Mouse (Mus musculus) liver, adult (tissue): Measurements from ENCODE around the gene Mief2.

ENCODE experiments used
- GATA4 ChIP-seq: IDR thresholded peaks from 2 replicates; pipeline ENCODE4 v1.6.1; 2014; ENCODE audit warnings: mild to moderate bottlenecking, low read length; ENCODE audit not compliant: insufficient replicate concordance

The Mief2 gene

DNA sequence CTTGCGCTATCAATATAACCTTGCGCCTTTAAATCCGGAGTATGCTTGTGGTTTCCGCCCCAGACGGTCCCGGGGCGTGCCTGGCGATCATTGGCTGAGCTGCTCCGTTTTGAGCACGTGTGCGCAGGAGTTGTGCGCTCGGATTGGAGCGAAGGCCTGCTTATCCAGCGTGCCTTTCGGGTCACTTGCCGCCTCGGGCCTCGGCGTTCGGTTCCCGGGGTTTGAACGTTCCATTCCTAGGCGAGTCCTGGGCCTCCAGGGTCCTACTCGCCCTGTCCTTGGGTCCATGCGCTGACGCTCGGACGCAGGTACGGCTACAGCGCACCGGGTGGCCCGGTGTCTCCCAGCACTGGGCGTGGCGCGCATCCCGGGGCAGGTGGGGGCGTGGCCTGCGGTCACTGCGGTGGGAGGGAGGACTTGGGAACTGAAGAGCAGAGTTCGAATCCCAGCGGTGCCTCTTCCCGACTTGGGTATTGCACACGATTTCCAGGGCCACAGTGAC, at the start of gene Mief2:
Mief2 (plus strand) TSS at position 139 of the 502 bp plus-strand sequence.
- TF ChIP-seq GATA4 = peak; percentile 69; the same call in 1 of the 2 replicates

DNA sequence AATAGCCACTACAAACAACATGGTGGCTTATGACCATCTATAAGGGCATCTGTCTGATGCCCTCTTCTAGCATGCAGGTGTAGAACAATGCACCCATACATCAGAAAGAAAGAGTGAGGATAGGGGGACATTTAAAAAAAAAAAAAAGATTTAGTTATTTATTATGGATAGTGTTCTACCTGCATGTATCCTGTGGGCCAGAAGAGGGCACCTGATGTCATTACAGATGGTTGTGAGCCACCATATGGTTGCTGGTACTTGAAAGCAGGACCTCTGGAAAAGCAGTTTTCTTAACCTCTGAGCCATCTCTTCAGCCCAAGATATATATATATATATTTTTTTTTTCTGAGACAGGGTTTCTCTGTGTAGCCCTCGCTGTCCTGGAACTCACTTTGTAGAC, 32.0 kb upstream of the Mief2 start:
- no peak for TF ChIP-seq GATA4

DNA sequence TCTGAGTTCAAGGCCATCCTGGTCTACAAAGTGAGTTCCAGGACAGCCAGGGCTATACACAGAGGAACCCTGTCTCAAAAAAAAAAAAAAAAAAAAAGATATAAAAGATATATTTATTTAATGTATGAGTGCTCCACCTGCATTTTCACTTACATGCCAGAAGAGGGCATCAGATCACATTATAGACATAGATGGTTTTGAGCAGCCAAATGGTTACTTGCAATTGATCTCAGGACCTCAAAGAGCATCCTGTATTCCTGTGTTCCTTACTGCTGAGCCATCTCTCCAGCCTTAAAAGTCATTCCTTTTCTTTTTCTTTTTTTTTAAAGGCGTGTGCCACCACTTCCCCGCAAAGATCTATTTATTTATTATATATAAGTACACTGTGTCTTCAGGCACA, 30.6 kb upstream of the Mief2 start:
- TF ChIP-seq GATA4 = no peak

DNA sequence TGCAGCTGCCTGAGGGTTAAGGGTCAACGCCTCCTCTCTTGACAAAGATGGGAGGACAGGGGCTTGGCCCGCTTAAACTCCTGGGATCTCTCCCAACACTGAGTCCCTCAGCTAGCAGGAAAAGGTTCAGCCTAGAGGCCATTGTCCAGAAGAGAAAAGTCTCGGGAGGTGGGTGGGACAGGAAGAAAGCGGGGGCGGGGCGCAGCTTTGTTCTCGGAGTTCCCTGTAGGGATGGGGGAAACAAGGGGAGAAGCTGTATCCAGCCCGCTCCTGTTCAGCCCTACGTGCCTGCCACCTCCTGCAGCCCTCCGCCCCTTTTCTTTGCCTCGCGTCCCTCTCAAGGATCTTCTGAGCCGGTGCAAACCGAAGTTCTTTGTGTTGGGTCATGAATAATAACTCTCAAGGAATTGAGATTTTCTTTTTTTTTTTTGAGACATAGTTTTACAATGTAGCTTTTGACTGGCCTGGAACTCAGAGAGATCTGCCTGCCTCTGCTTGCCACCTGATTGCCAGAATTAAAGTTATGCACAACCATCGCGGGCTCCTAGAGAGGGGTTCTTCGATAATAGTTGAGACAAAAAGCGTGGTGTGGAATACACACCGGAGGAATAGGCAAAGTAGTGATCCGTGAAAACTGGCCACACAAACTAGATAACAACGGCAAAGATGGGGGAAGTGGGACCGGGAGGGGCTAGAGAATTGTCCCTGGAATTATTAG, 29.2 kb upstream of the Mief2 start:
- TF ChIP-seq GATA4 = no peak

DNA sequence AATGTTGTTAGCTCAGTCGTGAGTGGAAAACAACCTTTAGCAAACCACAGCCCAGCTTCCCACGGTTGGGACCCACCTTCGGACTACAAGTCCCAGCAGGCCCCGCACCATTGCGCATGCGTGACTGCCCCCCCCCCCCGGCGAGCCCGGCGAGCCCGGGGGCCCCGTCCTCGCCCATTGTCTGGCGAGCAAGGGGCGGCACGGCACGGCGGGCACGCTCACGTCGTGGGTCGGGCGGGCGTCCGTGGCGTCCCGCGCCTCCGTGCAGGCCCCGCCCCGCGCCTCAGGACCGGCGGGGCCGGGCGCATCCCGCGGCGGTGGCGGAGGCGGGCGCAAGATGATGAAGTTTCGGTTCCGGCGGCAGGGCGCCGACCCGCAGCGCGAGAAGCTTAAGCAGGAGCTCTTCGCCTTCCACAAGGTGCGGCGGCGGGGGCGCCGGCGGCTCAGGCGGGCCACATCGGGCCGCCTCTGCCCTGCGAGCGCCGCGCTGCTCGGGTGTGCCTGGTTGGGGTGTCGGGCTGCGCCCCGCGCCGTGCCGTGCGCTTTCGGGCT, 28.6 kb upstream of the Mief2 start, which contains the start of gene Llgl1:
Llgl1 (plus strand) TSS at position 200 of the 552 bp plus-strand sequence.
- TF ChIP-seq GATA4 = no peak

DNA sequence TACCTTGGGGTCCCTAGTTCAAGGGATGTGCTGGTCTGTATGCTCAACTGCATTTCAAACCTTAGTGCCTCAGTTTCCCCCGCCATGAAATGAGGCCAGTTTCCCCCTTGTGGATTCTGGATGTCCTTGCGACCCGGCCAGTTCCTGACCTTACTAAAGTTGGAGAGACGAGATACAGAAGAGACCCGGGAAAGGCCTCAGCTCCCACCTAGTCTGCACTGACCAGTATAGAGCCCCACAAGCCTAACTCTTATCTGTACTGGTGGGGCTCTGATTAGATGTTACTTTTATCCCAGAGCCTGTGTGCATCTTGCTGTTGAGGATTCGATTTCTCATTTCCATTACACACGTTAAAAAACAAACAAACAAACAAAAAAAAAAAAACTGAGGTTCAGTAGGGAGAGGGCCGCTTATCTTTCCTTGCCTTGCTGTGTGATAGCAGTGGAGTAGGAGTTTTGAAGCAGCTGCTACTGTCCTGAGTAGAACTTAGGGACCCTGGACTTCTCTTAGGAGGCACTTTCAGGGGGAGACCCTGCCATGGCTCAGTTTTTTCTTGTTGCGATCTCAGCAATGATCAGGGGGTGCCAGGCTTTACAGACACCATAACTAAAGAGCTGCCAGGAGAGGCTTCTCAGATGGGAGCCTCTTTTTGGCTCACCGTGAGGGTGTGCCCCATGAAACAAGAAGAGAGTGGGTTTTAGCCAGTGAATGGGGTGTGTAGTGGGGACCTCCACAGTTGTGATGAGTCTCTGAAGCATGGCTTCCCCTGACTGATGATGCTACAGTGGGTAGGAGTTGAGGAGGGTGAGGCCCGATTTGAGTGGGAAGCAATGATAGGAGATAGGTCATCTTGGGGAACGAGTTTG, 27.6 kb upstream of the Mief2 start:
- no peak for TF ChIP-seq GATA4

DNA sequence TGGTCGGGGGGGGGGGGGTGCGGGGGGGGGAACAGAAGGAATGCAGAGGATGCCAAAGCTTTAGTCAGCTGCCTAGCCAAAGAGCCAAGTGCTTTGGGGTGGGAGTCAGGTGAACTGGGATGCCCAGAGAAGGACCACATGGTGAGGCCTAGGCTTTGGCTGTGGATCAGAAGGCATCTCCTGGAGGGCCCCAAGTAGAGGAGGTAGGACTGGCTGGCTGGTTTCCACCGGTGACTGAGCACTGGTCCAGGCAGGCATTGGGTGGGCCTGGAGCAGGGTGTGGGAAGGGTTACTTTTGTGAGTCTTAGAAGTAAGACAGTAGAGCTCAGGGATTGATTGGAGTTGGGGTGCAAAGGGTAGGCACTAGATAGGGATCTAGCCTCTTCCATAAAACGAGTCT, 26.6 kb upstream of the Mief2 start:
- TF ChIP-seq GATA4 = no peak

DNA sequence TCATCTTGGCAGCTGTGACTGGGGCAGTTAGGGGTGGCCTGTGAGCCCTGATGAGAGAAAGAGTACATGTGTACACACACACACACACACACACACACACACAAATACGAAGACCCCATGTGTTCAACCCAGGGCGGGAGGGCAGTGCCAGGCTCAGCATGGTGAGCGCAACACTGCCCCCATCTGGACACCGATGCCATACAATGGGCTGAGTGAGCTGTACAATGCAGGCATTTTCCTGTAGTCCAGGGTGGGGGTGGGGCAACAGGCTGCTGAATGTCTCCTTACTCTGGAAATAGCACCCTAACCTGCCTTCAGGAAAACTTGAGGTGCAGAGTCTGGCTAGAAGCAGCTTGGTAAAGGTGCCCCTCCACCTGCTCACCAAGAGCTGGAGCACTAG, 25.1 kb upstream of the Mief2 start:
- no peak for TF ChIP-seq GATA4

DNA sequence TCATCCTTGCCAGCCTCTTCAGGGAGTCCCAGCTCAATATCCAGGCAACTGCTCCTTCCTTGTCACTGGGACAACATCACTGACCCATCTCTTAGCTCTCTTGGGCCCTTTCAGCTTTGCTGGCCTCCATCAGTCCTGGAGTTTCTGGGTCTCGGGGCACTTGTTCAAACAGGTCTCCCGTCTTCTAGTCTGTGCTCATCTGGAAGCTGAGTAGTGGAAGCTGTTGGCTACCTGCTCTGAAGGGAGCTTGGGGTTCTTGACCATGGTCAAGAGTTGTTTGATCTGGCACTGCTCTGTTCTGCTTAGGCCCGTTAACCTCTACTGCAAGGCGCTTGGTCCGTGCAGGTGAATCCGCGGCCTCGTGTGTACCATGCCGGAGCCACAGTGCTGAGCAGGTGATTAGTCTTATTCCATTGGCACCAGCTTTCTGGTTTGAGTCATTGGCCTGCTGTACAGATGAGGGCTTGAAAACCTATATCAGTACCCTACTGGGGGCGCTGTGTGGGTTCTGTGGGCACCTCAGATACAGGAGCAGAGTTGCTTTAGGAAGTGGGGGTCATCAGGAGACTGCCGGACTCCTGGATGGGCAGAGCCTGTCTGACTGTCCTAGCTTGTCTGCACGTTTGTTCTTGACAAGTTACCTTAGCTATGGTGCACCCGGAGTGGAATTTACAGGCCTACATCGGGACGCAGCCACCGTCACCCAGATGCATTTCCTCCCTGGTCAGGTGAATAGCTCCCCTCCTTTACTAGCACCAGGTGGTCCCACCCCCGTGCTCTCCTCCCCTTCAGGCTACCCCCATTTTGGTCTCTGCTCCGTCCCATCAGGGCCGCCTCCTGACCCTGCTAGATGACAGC, 23.9 kb upstream of the Mief2 start:
- TF ChIP-seq GATA4 = no peak

DNA sequence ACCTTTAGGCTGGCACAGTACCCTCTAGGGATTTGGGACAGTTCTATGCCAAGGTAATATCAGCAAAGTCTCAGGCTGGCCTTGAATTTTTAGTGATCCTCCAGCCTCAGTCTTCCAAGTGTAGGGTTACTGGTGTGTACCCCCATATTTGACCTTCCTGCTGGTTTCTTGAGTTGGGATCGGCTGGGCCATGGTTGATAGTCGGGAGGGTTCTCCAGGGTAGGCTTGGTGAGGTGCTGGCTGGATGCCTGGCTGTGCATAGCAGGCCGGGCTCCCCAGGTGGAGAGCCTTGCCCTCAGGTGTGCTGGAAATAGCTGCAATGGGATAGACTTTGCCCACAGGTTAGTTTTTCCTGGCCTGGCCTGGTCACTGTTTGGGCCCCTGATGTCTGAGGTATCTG, 22.9 kb upstream of the Mief2 start:
- TF ChIP-seq GATA4 = no peak

DNA sequence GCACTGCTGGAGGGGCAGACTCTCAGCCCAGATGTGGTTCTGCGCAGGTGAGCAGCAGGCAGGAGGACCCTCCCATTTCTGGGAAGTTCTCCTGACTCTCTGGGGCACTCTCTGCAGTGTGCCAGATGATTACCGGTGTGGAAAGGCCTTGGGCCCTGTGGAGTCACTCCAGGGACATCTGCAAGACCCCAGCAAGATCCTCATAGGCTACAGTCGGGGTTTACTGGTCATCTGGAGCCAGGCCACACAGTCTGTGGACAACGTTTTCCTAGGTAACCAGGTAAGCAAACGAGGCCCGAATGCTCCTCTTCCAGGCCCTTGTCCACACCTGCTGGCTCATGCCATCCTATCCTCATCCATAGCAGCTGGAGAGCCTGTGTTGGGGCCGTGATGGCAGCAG, 22.1 kb upstream of the Mief2 start:
- TF ChIP-seq GATA4 = no peak

DNA sequence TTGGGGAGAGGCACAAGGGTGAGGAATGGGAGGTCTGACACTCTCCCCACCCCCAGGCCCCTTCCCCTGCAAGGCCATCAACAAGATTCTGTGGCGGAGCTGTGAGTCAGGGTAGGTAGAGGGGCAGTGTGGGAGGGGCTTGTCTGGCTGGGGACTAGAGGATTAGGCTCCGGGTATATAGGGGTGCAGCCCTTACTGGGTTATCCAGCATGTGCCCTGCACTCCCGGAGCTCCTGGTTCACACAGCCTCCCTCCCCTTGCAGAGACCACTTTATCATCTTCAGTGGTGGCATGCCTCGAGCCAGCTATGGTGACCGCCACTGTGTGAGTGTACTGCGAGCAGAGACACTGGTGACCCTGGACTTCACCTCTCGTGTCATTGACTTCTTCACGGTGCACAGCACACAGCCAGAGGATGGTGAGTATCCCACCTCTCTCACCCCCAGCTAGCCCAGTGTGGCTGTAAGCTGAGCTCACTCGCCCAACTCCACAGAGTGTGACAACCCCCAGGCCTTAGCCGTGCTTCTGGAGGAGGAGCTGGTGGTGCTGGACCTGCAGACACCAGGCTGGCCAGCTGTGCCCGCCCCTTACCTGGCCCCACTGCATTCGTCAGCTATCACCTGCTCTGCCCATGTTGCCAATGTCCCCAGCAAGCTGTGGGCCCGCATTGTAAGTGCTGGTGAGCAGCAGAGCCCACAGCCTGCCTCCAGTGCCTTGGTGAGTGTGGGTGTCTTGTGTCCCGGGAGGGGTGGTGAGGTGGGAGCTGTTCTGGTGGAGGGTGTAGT, 21.3 kb upstream of the Mief2 start:
- no peak for TF ChIP-seq GATA4

DNA sequence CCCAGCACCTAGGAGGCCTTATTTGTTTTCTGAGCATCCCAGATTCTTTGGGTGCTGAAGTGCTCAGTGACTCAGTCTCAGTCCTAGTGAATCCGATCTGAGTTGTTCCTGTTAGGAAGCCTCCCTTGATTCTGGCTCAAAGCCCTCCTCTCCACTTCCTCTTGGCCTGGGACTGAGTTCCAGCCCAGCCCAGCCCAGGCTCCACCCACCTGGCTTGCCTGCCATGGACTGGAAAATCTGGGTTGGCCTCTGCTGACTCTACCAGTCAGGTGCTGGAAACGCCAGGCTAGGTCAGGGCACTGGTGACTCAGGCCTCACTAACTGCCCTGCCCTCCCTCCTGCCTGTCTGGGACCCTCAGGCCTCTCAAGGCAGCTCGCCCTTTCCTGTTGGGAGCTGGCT, 20.5 kb upstream of the Mief2 start:
- no peak for TF ChIP-seq GATA4

DNA sequence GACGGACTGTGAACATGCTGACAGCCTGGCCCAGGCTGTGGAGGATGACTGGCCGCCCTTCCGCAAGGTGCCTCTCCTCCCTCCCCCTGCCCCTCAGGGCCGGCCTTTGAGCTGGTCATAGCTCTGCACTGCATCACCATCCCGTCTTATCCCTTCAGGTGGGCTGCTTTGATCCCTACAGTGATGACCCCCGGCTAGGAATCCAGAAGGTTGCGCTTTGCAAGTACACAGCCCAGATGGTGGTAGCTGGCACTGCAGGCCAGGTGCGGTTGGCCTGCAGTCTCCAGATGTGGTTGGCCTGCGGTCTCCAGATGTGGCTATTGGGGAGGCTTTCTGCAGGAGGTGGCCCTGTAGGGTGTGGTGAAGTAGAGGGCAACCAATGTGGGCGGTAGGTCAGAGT, 19.6 kb upstream of the Mief2 start:
- no peak for TF ChIP-seq GATA4
